Mouse (Mus musculus) embryonic facial prominence, embryonic 11.5 days (tissue): ENCODE measurements at regions not wholly inside any gene's neighbourhood (a gene's known extent, or its start where the extent isn't known, plus 50 kb on each side); places are given as distances from the start of the nearest gene placed in this dataset.

Source experiments
- ATAC-seq: fragments of 200-750 bp; cut with Nextera tagmentation; replicated peaks from 2 replicates; pipeline ENCODE4 v1.8.0; 2017; ENCODE audit warnings: low read depth; ENCODE audit not compliant: insufficient number of reproducible peaks, low FRiP score, low TSS enrichment
- DNase-seq: peaks from one replicate; pipeline ENCODE4 v3.0.0-alpha.2; 2015; ENCODE audit warnings: low spot score
- H3K27ac ChIP-seq: fragments of 300-500 bp; sonication (generic); replicated peaks from 2 replicates; pipeline ENCODE4 v1.5.1; 2014; ENCODE audit warnings: mild to moderate bottlenecking, low read depth, low read length, control low read depth
- H3K27me3 ChIP-seq: fragments of 300-500 bp; sonication (generic); 2 replicates; pipeline ENCODE4 v1.6.1; 2014; ENCODE audit warnings: mild to moderate bottlenecking, low read length, moderate library complexity, mixed read lengths; ENCODE audit not compliant: control insufficient read depth, insufficient read depth
- H3K36me3 ChIP-seq: fragments of 300-500 bp; sonication (generic); replicated peaks from 2 replicates; pipeline ENCODE4 v1.6.1; 2014; ENCODE audit warnings: low read depth, mild to moderate bottlenecking, low read length, moderate library complexity, mixed read lengths; ENCODE audit not compliant: control insufficient read depth, insufficient read depth
- H3K4me1 ChIP-seq: fragments of 300-500 bp; sonication (generic); 2 replicates; pipeline ENCODE4 v1.6.1; 2014; ENCODE audit warnings: low read length, mixed read lengths; ENCODE audit not compliant: control insufficient read depth, insufficient read depth
- H3K4me2 ChIP-seq: fragments of 300-500 bp; sonication (generic); 2 replicates; pipeline ENCODE4 v1.6.1; 2014; ENCODE audit warnings: low read depth, mild to moderate bottlenecking, control low read depth, low read length, moderate library complexity
- H3K4me3 ChIP-seq: fragments of 300-500 bp; sonication (generic); 2 replicates; pipeline ENCODE4 v1.5.1; 2014; ENCODE audit warnings: low read depth, low read length, control low read depth
- H3K9ac ChIP-seq: fragments of 300-500 bp; sonication (generic); replicated peaks from 2 replicates; pipeline ENCODE4 v1.6.1; 2014; ENCODE audit warnings: mild to moderate bottlenecking, control low read depth, low read length
- H3K9me3 ChIP-seq: fragments of 300-500 bp; sonication (generic); replicated peaks from 2 replicates; pipeline ENCODE4 v1.6.1; 2016; ENCODE audit warnings: mild to moderate bottlenecking, low read length, inconsistent platforms, mixed read lengths; ENCODE audit not compliant: control insufficient read depth
- WGBS: fragments of 180-500 bp; shearing (Covaris S2); extraction: QIAGEN DNeasy Blood & Tissue Kit; methylation state at CpG from one replicate; pipeline ENCODE4 v1.1.7; 2014; 5-methylcytosine and 5-hydroxymethylcytosine counted together

GRCm38 (mm10) chr16:15084147-15084752 is 177.8 kb downstream of the Efcab1 start:
- DNase-seq (no peak), ATAC-seq (peak; percentile 66)
- Histone ChIP-seq H3K27me3 (no peaks in the 10 kb centered on the region), H3K36me3 (no peaks in the 10 kb centered on the region), H3K4me1 (peaks cover 5% of the 10 kb centered on the region), H3K4me2 (peak overlapping the region; percentile 81), H3K4me3 (peak overlapping the region; percentile 44), H3K9me3 (no peaks in the 10 kb centered on the region), H3K27ac (peak overlapping the region; percentile 87), H3K9ac (peak overlapping the region; percentile 56)
- 16% methylated on average over 10 of the region's 10 CpGs for WGBS

GRCm38 (mm10) chr16:15084753-15085728 is 178.6 kb downstream of the Efcab1 start:
- peaks cover 5% of the 10 kb centered on the region for H3K4me1 ChIP-seq
- peak; percentile 96 for ATAC-seq
- peak overlapping the region; percentile 56 for H3K9ac ChIP-seq
- no peaks in the 10 kb centered on the region for H3K9me3 ChIP-seq
- H3K4me2 ChIP-seq = peak overlapping the region; percentile 81
- DNase-seq = peak; percentile 86
- H3K4me3 ChIP-seq = peak overlapping the region; percentile 44
- H3K27me3 ChIP-seq = no peaks in the 10 kb centered on the region
- H3K27ac ChIP-seq = peak overlapping the region; percentile 87
- under 1% methylated on average over 56 of the region's 56 CpGs for WGBS
- no peaks in the 10 kb centered on the region for H3K36me3 ChIP-seq

- no peak for DNase-seq
- WGBS = 87% methylated on average over 4 of the region's 4 CpGs
- H3K36me3 ChIP-seq = no peaks in the 10 kb centered on the region
- H3K4me1 ChIP-seq = peaks cover 5% of the 10 kb centered on the region
- H3K4me3 ChIP-seq = no peak overlapping the region
- H3K9ac ChIP-seq = no peak overlapping the region
- H3K4me2 ChIP-seq = no peak overlapping the region
- no peak for ATAC-seq
- no peak overlapping the region for H3K27ac ChIP-seq
- H3K27me3 ChIP-seq = no peaks in the 10 kb centered on the region
- H3K9me3 ChIP-seq = no peaks in the 10 kb centered on the region
Observed at GRCm38 (mm10) chr16:15086556-15086955, 180.2 kb downstream of the Efcab1 start.

- Histone ChIP-seq H3K4me1 (no peaks in the 10 kb centered on the region), H3K9me3 (no peaks in the 10 kb centered on the region), H3K4me3 (no peak overlapping the region), H3K36me3 (no peaks in the 10 kb centered on the region), H3K9ac (no peak overlapping the region), H3K4me2 (no peak overlapping the region), H3K27ac (no peak overlapping the region), H3K27me3 (no peaks in the 10 kb centered on the region)
- 41% methylated on average over 1 of the region's 1 CpGs for whole genome bisulfite sequencing
- DNase-seq (peak; percentile 36), ATAC-seq (no peak)
Observed at GRCm38 (mm10) chr16:15103938-15104337, 197.5 kb downstream of the Efcab1 start.

GRCm38 (mm10) chr16:15107234-15107633 is 200.8 kb downstream of the Efcab1 start:
- Histone ChIP-seq H3K4me1 (no peaks in the 10 kb centered on the region), H3K27ac (no peak overlapping the region), H3K4me3 (no peak overlapping the region), H3K36me3 (no peaks in the 10 kb centered on the region), H3K9ac (no peak overlapping the region), H3K27me3 (no peaks in the 10 kb centered on the region), H3K9me3 (no peaks in the 10 kb centered on the region), H3K4me2 (no peak overlapping the region)
- ATAC-seq (no peak), DNase-seq (no peak)
- WGBS = 79% methylated on average over 1 of the region's 1 CpGs

GRCm38 (mm10) chr16:15113131-15113530 is 204.1 kb upstream of the Gm21897 start:
- peaks cover 3% of the 10 kb centered on the region; the same call in 1 of the 2 replicates for H3K4me1 ChIP-seq
- no peak overlapping the region for H3K4me2 ChIP-seq
- H3K4me3 ChIP-seq = no peak overlapping the region
- no peaks in the 10 kb centered on the region for H3K27me3 ChIP-seq
- no peak overlapping the region for H3K27ac ChIP-seq
- WGBS = 64% methylated on average over 2 of the region's 2 CpGs
- no peak overlapping the region for H3K9ac ChIP-seq
- H3K9me3 ChIP-seq = no peaks in the 10 kb centered on the region
- no peak for DNase-seq
- H3K36me3 ChIP-seq = no peaks in the 10 kb centered on the region
- ATAC-seq = no peak

GRCm38 (mm10) chr16:15113989-15114556 is 203.2 kb upstream of the Gm21897 start:
- Histone ChIP-seq H3K27ac (peak overlapping the region; percentile 59; the same call in 1 of the 2 replicates), H3K36me3 (no peaks in the 10 kb centered on the region), H3K4me1 (peaks cover 3% of the 10 kb centered on the region; the same call in 1 of the 2 replicates), H3K4me2 (no peak overlapping the region), H3K9ac (no peak overlapping the region), H3K4me3 (no peak overlapping the region), H3K27me3 (no peaks in the 10 kb centered on the region), H3K9me3 (no peaks in the 10 kb centered on the region)
- ATAC-seq = 0 out of 2 replicates have a peak, but pooled peaks have one; percentile 29
- peak; percentile 68 for DNase-seq
- 24% methylated on average over 5 of the region's 5 CpGs for WGBS
